Mouse (Mus musculus) midbrain, embryonic 10.5 days (tissue): Measurements from ENCODE around the gene Dcakd. TPM values are rescaled to one million over a fixed set of nuclear protein-coding genes. Genes with fewer than 3 reads are reported as not detected.

Experiments
- DNase-seq: peaks from one replicate; pipeline ENCODE4 v3.0.0-alpha.2; 2017; ENCODE audit warnings: low spot score
- H3K27ac ChIP-seq: fragments of 300-500 bp; sonication (generic); replicated peaks from 2 replicates; pipeline ENCODE4 v1.5.1; 2016; ENCODE audit warnings: mild to moderate bottlenecking
- H3K27me3 ChIP-seq: fragments of 300-500 bp; sonication (generic); 2 replicates; pipeline ENCODE4 v1.6.1; 2016; ENCODE audit warnings: low read depth, mild to moderate bottlenecking; ENCODE audit not compliant: poor library complexity, severe bottlenecking
- H3K36me3 ChIP-seq: fragments of 300-500 bp; sonication (generic); 2 replicates; pipeline ENCODE4 v1.6.1; 2016; ENCODE audit warnings: mild to moderate bottlenecking, moderate library complexity
- H3K4me1 ChIP-seq: fragments of 300-500 bp; sonication (generic); 2 replicates; pipeline ENCODE4 v1.6.1; 2016
- H3K4me3 ChIP-seq: fragments of 300-500 bp; sonication (generic); 2 replicates; pipeline ENCODE4 v1.5.1; 2016; ENCODE audit warnings: mild to moderate bottlenecking, moderate library complexity
- H3K9me3 ChIP-seq: fragments of 300-500 bp; sonication (generic); replicated peaks from 2 replicates; pipeline ENCODE4 v1.6.1; 2016; ENCODE audit warnings: mild to moderate bottlenecking
- WGBS: fragments of 180-500 bp; shearing (Covaris S2); methylation state at CpG from one replicate; pipeline ENCODE4 v1.1.7; 2016; 5-methylcytosine and 5-hydroxymethylcytosine counted together
- polyA plus RNA-seq: library from polyadenylated mRNA; unstranded; fragments of >200 nt; fragmentation: Nextera tagmentation; extraction: Ambion mirVana; gene quantifications from 2 replicates; pipeline ENCODE4 v1.2.1, GENCODE M21; 2016

Gene Dcakd
- 265 and 287 TPM in 2 replicates for polyA plus RNA-seq

- Histone ChIP-seq H3K27me3 (no peaks in the 10 kb centered on the region), H3K9me3 (no peaks in the 10 kb centered on the region), H3K36me3 (peaks cover 34% of the 10 kb centered on the region), H3K4me3 (peak within 1 kb of the TSS; percentile 79), H3K4me1 (peaks cover 26% of the 10 kb centered on the region), H3K27ac (peak within 1 kb of the TSS; percentile 91)
- peak; percentile 96 for DNase-seq
- WGBS = under 1% methylated on average over 36 of the region's 36 CpGs
Measured at GRCm38 (mm10) chr11:103028176-103028891, at the start of gene Dcakd, which contains the start of gene Nmt1. Gene Dcakd (minus strand): TSS chr11:103028333. Gene Nmt1 (plus strand): TSS chr11:103028190.

DNA sequence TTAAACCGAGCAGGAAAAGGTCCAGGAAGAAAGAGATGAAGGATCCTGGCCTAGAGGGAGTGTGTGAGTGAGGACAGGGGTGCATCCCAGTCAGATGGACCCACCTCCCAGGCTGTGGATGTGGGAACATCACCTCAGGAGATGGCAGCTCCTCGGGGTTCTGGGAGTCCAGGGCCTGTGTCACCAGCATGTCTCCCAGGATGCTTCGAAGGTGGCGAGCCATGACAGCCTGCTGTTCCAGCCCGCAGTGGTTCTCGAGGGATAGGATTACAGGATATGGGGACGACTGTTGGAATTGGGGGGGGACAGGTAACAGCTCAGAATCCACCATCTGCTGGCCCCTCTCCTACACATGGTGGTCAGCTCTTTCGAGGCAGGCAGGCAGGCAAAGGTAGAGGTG lies 48.4 kb upstream of the Dcakd start:
- H3K36me3 ChIP-seq = no peaks in the 10 kb centered on the region
- peaks cover 38% of the 10 kb centered on the region for H3K27me3 ChIP-seq
- peaks cover 28% of the 10 kb centered on the region for H3K4me1 ChIP-seq
- DNase-seq = no peak
- no peaks in the 10 kb centered on the region for H3K9me3 ChIP-seq
- no peak overlapping the region for H3K4me3 ChIP-seq
- no peak overlapping the region for H3K27ac ChIP-seq
- 90% methylated on average over 8 of the region's 8 CpGs for WGBS

- Histone ChIP-seq H3K4me3 (no peak overlapping the region), H3K9me3 (no peaks in the 10 kb centered on the region), H3K4me1 (peaks cover 25% of the 10 kb centered on the region), H3K36me3 (peaks cover 5% of the 10 kb centered on the region), H3K27ac (no peak overlapping the region), H3K27me3 (peaks cover 32% of the 10 kb centered on the region)
- WGBS = 95% methylated on average over 7 of the region's 7 CpGs
- no peak for DNase-seq
Measured at GRCm38 (mm10) chr11:103076010-103076409, 47.9 kb upstream of the Dcakd start.

- no peak overlapping the region for H3K4me3 ChIP-seq
- WGBS = 21% methylated on average over 10 of the region's 10 CpGs
- no peak for DNase-seq
- no peaks in the 10 kb centered on the region for H3K9me3 ChIP-seq
- 0 out of 2 replicates have a peak overlapping the region, but pooled peaks have one; percentile 23 for H3K27ac ChIP-seq
- peaks cover 13% of the 10 kb centered on the region for H3K4me1 ChIP-seq
- H3K36me3 ChIP-seq = peaks cover 16% of the 10 kb centered on the region
- peaks cover 20% of the 10 kb centered on the region for H3K27me3 ChIP-seq
Measured at GRCm38 (mm10) chr11:103074796-103075323, 46.7 kb upstream of the Dcakd start.

DNA sequence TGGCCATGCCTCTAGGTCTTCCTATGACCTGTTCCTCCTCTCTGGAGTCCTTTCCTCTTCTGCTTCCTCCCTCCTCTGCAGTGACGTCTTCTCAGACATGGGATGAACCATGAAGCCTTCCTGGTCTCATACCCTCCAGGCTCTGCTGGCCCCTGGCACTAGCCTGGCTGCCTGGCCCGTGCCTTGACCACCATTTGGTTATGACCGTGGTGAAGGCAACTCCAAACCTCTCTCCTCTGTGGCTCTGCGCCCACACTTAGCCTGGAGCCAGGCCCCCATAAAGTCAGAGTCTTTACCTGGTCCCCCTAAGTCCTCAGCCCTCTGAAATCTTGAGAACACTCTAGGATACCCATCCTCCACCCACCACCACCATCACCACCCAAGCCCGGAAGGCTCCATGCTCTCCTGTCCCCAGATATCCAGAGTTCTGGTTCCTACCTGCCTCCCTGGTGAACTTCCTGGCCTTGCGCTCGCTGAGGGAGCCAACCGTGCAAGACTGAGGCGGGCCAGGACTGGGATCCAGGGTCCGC lies 46.1 kb upstream of the Dcakd start:
- Histone ChIP-seq H3K36me3 (peaks cover 23% of the 10 kb centered on the region), H3K27ac (peak overlapping the region; percentile 33; the same call in 1 of the 2 replicates), H3K4me3 (no peak overlapping the region), H3K4me1 (peaks cover 13% of the 10 kb centered on the region), H3K27me3 (peaks cover 14% of the 10 kb centered on the region), H3K9me3 (no peaks in the 10 kb centered on the region)
- no peak for DNase-seq
- WGBS = 59% methylated on average over 10 of the region's 10 CpGs

DNA sequence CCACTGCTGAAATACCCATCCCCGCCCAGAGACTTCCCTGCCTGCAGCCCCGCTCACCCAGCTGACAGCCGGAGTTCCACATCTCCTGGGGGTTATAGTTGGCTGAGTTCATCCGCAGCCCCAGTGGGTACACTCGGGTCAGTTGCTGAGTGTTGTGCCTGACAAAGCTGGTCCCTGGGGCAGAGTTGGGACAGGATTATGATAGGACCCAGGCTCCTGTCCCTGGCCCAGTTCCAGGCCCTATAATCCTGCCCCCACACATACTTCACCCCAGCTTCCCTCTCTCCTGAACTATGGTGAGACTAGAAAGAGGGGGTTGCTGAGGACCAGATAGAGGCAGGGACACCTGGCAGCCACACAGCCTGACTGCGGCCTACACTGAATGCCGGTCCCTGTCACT lies 45.5 kb upstream of the Dcakd start:
- Histone ChIP-seq H3K36me3 (peaks cover 28% of the 10 kb centered on the region), H3K4me3 (no peak overlapping the region)
- whole genome bisulfite sequencing = 90% methylated on average over 7 of the region's 7 CpGs

DNA sequence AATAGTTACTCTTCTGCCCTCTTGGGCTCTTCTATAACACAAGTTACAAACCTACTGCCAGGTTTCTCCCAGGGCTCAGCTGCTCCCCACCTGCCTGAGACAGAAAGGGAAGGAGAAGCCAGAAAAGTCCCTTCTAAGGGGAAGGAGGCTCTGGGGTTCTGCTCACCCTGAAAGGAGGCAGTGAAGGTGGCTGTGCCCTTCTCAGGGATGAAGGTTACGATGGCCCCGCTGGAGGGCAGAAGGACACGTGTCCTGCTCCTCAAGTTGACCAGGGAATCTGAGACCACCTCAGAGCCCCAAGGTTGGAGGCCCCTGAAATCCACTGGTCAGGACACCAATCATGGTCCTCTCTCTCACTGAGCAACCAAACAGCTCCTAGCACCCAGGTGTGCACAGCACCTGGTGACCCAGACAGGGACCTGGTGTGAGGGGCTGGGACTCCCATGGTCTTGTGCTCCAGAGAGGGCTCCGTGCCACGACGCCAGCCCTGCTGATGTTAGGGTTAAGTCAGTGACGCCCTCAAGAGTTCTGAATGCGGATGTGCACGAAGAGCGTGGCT lies 42.3 kb upstream of the Dcakd start:
- no peak for DNase-seq
- Histone ChIP-seq H3K27me3 (no peaks in the 10 kb centered on the region; the same call in 1 of the 2 replicates), H3K4me1 (peaks cover 13% of the 10 kb centered on the region), H3K27ac (no peak overlapping the region; the same call in 1 of the 2 replicates), H3K36me3 (peaks cover 60% of the 10 kb centered on the region), H3K4me3 (no peak overlapping the region), H3K9me3 (no peaks in the 10 kb centered on the region)
- WGBS = 95% methylated on average over 10 of the region's 10 CpGs

More for the DNA sequence above, 45.5 kb upstream of the Dcakd start:
- H3K27ac ChIP-seq = peak overlapping the region; percentile 33; the same call in 1 of the 2 replicates
- H3K4me1 ChIP-seq = peaks cover 13% of the 10 kb centered on the region
- DNase-seq = no peak
- peaks cover 8% of the 10 kb centered on the region for H3K27me3 ChIP-seq
- no peaks in the 10 kb centered on the region for H3K9me3 ChIP-seq

DNA sequence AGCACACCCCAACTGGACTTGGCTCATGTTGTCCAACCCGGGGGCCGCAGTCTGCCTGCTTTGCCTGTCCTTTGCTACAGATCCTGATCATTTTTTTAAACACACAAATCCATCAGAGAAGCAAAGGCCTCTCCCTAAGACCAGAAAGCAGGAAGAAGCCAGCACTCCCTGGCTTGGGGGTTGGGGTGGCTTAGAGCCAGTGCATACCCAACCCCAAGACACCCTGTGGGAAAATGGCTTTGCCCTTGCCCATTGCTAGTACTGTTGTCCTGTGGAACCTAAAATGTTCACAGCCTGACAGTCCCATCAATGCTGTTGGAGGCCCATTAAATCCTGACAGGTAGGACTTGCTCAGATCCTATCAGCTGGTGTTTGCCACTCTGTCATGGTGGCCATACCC lies 41.6 kb upstream of the Dcakd start:
- Histone ChIP-seq H3K27ac (no peak overlapping the region), H3K36me3 (peaks cover 66% of the 10 kb centered on the region), H3K27me3 (no peaks in the 10 kb centered on the region; the same call in 1 of the 2 replicates), H3K4me3 (no peak overlapping the region), H3K4me1 (peaks cover 8% of the 10 kb centered on the region), H3K9me3 (no peaks in the 10 kb centered on the region)
- 99% methylated on average over 2 of the region's 2 CpGs for WGBS
- no peak for DNase-seq

GRCm38 (mm10) chr11:103068884-103069283 lies 40.8 kb upstream of the Dcakd start:
- no peaks in the 10 kb centered on the region; the same call in 1 of the 2 replicates for H3K27me3 ChIP-seq
- no peaks in the 10 kb centered on the region for H3K9me3 ChIP-seq
- H3K36me3 ChIP-seq = peaks cover 74% of the 10 kb centered on the region
- DNase-seq = no peak
- no peak overlapping the region for H3K27ac ChIP-seq
- H3K4me1 ChIP-seq = no peaks in the 10 kb centered on the region
- 92% methylated on average over 11 of the region's 11 CpGs for WGBS
- no peak overlapping the region for H3K4me3 ChIP-seq

- H3K4me3 ChIP-seq = no peak overlapping the region
- WGBS = 90% methylated on average over 4 of the region's 4 CpGs
- no peak overlapping the region for H3K27ac ChIP-seq
- H3K4me1 ChIP-seq = no peaks in the 10 kb centered on the region
- no peak for DNase-seq
- H3K36me3 ChIP-seq = peaks cover 81% of the 10 kb centered on the region
- H3K9me3 ChIP-seq = no peaks in the 10 kb centered on the region
- no peaks in the 10 kb centered on the region for H3K27me3 ChIP-seq
Measured at GRCm38 (mm10) chr11:103068272-103068671, 40.1 kb upstream of the Dcakd start.

GRCm38 (mm10) chr11:103067457-103068001 lies 39.4 kb upstream of the Dcakd start:
- H3K4me3 ChIP-seq = no peak overlapping the region
- H3K4me1 ChIP-seq = no peaks in the 10 kb centered on the region
- no peaks in the 10 kb centered on the region for H3K27me3 ChIP-seq
- DNase-seq = no peak
- H3K27ac ChIP-seq = no peak overlapping the region
- no peaks in the 10 kb centered on the region for H3K9me3 ChIP-seq
- 85% methylated on average over 8 of the region's 8 CpGs for WGBS
- peaks cover 86% of the 10 kb centered on the region for H3K36me3 ChIP-seq

- Histone ChIP-seq H3K36me3 (peaks cover 91% of the 10 kb centered on the region), H3K27me3 (no peaks in the 10 kb centered on the region), H3K9me3 (no peaks in the 10 kb centered on the region), H3K4me3 (no peak overlapping the region), H3K27ac (no peak overlapping the region), H3K4me1 (no peaks in the 10 kb centered on the region)
- WGBS = 93% methylated on average over 6 of the region's 6 CpGs
- no peak for DNase-seq
Measured at GRCm38 (mm10) chr11:103067051-103067361, 38.9 kb upstream of the Dcakd start.
